Mouse (Mus musculus): ENCODE data around the gene D930048N14Rik.

DNA sequence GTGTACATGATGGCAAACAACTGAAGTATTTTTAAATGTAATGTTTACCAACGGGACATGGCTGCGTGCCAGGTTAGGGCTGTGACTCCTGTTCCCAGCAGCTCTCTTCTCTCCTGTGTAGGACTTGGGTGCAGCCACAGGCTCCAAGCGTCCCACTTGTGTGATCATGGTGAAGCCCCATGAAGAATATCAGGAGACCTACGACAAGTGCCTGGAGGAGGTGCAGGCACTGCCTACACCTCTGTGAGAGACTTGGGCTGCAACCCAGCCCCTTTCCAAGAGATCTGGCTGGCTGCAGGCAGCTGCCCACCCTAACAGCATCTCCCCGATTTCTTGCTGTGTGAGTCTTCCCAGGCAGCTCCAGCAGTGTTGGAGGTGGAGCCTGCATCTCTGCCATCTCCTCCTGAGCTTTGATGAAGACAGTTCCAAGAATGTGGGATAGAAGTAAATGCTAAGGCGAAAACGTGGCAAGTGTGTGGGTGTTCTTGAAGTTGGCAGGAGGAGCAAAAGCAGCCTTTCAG is 27.7 kb upstream of the D930048N14Rik start:
- TF ChIP-seq MYC (IDR thresholded peaks at IDR 0.05; ENCODE audit: low read depth, low read length) (no peak), POLR2A (IDR thresholded peaks at IDR 0.05; ENCODE audit: low read depth, low read length) (no peak), JUN (IDR thresholded peaks at IDR 0.05; ENCODE audit: insufficient read depth, low read depth, low read length) (no peak), ZC3H11A (IDR thresholded peaks at IDR 0.05; ENCODE audit: low read depth, low read length) (no peak), MXI1 (IDR thresholded peaks at IDR 0.05; ENCODE audit: low read depth, low read length) (no peak)
